Mouse (Mus musculus): Measurements from ENCODE around the gene Tlr4. TPM values are rescaled to one million over a fixed set of nuclear protein-coding genes. Genes with fewer than 3 reads are reported as not detected.

The Tlr4 gene
- polyA plus RNA-seq, 1 experiment, result 1.1 TPM

DNA sequence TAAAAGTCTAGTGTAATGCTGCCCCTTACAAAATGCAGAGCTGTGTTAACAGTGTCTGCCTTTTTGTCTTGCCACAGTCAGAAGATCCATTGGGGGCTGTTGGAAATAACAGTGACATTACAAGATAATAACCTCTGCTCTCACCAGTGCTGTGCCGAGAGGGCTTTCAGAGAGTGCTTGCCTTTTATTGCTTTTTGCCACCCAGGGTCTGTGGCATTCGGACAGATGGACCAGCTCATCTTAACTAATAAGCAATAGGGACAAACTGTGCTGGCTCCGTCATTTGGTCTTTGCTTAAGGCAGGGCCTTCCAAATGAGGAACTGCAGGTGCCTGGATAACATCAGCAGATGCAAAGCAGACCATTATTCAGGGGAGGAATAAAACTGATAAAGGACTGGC is 147.5 kb downstream of the Tlr4 start:
- Histone ChIP-seq H3K4me3 (replicated peaks; ENCODE audit: control insufficient read depth, low read depth, low read length) (no peak overlapping the region), H3K27ac (ENCODE audit: control insufficient read depth, insufficient read depth, low read depth, low read length, poor library complexity) (no peak overlapping the region), H3K4me1 (ENCODE audit: control insufficient read depth, insufficient read depth, low read length) (no peaks in the 10 kb centered on the region)
- TF ChIP-seq CTCF (IDR thresholded peaks at IDR 0.05; ENCODE audit: control insufficient read depth, insufficient read depth, low read length) (no peak), POLR2A (IDR thresholded peaks at IDR 0.05; ENCODE audit: borderline replicate concordance, control insufficient read depth, low read depth, low read length) (no peak)
- WGBS, result 69% methylated on average over 3 of the region's 3 CpGs

All from bone marrow, adult 2 months (tissue).